Mouse (Mus musculus): ENCODE data around the gene Midn.
A peak's percentile ranks its signal among the peaks of the same experiment; 100 is the strongest.

The Midn gene

DNA sequence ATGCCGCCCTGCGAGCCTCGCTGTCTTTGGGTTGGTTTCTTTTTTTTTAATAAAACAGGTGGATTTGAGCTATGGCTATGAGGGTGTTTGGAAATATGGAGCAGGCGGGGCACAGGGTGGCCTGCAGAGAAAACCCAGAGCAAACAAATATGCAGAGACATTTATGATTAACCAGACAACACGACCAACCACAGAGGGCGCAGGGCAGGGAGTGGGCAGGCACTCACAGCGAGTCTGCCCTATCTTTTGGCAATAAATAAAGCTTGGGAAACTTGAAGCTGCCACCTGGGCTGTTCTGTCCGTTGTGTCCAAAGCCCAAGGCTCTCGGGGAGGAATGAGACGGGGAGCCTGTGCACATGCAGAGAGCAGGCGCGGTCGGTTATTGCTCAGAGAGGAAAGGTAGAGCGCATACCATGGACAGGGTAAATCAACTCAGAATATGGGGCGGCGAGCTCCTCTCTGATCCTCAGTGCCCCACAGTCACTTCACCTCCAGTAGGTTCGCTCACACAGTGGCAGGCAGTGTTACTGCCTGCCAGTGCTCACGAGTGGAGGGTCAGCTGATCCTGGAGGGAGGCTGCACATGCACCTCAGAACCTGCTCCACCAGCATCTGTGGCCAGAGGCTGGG lies 17.6 kb upstream of the Midn start:
- DNase-seq = no peak

DNA sequence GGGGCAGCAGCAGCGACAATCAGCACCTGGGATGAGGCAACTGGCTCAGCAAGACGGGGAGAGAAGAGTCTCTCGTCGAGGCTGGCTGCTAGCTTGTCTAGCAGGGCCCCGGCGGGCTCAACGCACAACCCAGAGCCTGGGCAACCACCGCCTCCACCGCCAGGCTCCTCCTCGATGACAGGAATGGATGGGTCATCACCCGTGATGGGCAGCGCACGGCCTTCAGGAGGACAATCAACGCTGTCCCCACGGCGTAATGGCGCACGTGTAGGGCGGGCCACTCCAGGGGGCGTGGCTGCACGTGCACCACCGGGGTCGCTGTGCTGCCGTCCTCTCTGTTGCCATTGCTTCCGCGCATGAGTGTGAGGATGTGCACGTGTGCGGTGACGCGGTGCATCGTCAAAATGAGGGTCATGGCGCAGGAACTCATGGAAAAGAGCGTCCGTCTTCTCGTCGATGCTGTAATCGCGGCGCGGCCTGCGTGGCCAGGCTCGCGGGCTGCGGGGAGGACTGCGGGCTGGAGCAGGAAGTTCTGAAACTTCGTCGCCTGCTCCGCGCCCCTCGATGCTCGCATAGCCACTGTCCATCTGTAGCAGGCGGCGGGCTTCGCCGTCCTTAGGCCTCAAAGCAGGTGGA lies 16.6 kb upstream of the Midn start:
- peak; percentile 71 for DNase-seq

DNA sequence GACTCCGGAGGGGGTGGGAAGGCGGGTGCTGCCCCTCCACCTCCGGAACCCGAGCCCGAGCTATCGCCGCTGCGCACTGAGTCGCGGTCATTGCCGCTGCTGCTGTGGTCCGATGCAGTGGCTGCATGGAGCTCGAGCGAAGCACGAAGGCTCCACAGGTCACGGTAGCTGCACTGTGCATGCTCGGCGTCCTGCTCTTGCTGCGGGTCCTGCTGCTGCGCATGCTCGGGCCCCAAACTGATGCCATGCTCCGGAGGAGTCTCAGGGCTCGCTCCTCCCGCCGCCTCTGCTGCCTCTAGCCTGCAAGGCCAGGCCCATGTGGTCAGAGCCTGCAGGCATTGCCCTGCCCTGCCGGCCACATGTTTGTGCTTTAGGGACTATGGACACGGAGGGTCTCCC lies 16.1 kb upstream of the Midn start:
- DNase-seq = peak; percentile 35

DNA sequence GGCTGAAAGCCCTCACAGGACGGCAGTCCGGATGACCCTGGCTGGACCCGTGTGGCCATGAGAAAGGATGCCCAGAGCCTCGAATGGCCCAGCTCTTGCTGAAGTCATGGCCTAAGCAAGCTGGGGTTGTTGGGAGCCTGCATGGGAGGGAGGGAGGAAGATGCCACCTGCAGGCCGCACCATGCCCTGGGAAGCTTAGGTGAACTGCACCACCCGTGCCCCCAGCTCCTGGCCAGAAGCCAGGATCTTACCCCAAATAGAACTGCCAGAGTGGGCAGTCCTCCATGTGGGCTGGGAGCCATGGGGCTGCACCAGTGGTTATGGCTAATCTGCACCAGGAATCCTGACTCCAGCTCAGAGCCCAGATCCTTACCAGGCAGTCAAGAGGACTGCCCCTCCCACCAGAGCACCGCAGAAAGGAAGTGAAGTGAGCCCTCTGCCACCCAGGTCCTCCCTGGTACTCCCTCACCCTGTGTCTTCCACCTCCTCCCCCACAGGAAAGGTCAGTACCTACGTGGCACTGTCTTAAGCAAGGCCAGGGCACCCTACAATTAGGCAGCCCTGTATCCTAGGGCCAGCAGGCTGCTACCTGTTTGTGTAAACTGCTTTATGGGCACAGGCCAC lies 14.7 kb upstream of the Midn start:
- DNase-seq = no peak

DNA sequence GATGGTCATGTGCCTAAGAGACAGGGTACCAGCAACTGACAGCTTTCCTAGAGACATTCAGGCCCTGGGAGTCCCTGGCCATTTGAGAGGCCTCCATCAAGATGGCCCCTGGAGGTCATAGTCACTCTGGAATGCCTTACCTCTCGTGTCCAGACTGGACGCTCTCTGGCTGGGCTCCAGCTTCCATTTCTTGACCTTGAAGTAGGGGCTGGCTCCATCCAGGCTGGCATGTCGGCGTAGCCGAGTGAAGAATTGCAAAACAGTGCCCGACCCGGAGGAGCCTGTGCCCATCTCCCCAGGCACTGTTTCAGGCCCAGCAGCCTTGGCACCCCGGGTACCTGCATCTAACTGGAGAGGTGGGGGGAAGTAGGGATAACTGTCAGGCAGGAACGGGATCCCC lies 13.7 kb upstream of the Midn start:
- no peak for DNase-seq

DNA sequence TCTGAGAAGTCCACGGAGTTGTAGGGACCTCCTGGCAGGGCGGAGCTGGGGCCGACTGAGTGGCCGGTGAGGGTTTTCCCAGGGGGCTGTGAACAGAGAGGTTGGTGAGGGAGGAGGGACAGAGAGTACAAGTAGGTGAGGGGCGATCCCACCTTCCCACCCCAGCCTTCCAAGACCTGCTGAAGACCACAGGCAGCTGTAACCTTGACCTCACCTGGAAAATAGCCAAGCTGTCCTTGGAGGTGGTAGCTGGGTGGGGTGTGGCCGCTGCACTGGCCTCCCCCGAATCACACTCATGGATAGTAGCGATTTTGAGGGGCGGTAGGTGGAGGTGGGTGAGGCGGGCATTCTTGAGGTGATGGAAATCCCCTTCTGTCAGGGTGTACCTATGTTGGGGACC lies 12.9 kb upstream of the Midn start:
- DNase-seq = no peak

DNA sequence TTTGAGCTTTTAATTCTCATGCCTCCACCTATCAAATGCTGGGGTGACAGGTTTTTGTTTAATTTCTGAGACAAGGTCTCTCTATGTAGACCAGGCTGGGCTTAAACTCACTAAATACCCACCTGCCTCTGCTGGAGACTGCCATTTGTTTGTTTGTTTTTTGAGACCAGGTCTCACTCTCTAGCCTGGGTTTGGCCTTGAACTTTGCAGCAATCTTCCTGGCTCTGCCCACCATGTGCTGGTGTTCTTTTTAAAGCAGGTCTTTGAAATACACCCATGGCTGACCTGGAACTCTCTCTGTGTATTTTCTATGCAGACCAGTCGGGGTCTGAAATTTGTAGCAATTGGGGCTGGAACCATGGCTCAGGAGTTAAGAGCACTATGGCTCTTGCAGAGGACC lies 12.4 kb upstream of the Midn start:
- no peak for DNase-seq

DNA sequence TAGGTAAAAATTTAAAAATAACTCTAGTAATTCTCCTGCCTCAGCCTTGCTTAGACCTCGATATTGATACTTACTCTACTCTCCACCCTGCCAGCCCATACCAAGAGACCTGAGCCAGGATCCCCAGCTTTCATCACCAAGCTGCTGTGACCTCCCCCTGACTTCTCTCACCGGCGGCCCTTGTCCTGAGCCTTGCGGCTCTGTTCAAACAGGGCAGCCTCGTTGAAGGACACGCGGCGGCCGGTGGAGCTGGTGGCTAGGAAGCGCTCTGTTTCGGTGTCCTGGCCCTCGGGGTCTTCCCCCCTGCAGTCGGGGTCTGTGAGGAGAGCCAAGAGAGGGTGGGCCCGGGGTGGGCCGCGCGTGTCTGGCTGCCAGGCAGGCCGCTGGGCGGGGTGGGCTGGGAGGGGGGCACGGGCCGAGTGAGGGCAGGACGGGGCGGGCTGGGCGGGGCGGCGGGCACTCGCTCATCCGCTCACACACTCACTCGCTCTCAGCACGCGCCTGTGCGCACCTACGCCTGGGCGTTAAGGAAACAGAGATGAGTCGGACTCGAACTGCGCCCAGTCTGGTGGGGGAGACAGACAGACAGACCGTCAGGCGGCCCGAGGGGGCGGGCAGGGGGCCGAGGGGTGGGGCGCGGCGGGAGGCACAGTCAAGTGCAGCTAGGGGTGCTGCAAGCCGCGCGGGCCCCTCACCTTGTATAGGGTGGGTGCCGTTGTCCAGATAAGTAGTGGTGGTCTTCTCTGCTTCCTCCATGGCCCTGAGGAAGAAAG lies 11.7 kb upstream of the Midn start:
- DNase-seq = peak; percentile 41

DNA sequence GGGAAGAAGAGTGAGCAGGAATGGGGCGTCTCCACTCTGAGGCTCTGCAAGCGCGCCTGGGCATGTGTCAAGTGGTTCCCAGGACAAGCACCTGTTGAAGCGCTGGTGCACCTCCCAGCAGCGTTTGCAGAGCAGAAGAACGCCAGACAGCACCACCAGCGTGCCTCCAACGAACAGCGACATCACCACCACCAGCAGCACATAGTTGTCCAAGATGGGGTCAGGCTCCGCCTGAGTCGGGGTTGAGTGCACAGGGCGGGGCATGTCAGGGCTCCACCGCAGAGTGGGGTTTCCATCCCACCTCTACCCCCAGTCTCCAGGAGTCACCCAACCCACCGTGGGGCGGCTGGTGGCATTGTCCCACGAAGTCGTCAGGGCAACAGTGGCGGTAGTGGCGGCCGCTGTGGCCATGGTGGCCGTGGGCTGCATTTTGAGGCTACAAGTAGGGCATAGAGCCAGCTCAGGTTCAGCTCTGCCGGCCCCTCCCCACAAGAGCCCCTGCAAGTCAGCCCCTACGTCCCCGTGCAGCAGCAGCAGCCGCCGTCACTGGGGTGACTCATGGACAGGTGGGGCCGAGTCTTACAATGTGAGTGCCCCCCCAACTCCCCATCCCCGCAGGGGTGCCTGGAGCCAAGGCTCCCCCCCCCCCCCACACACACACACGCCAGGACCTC lies 11.0 kb upstream of the Midn start:
- peak; percentile 69 for DNase-seq

DNA sequence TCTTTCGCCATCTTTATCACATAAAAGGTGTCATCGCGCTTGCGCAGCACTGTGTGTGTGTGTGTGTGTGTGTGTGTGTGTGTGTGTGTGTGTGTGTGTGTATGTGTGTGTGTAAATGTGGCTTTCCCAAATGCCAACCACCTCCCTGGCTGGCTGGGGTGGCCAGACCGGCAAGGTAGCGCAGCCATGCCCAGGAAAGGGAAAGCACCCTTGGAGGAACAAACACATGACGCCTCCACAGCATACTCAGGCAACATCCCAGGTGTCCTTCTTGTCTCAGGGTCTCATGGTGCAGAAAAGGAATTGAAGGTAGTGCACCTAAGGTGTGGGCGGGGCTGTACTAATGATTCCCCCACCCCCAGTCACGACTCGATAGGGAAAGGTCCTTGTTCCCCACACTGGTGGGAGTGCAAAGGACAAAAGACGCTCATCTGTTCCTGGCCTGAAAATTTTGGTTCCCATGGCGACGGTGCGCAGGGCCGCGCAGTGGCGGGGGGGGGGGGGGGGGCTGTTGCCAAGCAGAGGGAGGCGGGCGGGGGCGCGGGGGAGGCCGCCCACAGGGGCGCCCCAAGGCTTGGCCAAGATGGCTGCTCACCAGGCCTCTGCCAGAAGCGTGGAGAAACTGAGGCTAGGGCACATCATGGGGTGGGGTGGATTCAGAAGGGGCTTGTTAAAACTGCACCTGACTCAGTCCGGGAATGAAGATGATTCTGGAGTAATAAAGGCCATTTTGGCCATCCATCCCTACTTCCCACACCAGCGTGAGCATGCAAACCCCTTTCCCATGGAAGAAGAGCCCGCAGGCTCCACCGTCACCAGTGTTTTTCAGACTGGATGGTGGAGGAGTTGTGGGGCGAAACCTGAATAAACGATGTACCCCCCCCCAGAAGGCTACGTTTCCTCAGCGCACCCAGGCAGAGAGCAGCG lies 10.2 kb upstream of the Midn start:
- DNase-seq = peak; percentile 68

DNA sequence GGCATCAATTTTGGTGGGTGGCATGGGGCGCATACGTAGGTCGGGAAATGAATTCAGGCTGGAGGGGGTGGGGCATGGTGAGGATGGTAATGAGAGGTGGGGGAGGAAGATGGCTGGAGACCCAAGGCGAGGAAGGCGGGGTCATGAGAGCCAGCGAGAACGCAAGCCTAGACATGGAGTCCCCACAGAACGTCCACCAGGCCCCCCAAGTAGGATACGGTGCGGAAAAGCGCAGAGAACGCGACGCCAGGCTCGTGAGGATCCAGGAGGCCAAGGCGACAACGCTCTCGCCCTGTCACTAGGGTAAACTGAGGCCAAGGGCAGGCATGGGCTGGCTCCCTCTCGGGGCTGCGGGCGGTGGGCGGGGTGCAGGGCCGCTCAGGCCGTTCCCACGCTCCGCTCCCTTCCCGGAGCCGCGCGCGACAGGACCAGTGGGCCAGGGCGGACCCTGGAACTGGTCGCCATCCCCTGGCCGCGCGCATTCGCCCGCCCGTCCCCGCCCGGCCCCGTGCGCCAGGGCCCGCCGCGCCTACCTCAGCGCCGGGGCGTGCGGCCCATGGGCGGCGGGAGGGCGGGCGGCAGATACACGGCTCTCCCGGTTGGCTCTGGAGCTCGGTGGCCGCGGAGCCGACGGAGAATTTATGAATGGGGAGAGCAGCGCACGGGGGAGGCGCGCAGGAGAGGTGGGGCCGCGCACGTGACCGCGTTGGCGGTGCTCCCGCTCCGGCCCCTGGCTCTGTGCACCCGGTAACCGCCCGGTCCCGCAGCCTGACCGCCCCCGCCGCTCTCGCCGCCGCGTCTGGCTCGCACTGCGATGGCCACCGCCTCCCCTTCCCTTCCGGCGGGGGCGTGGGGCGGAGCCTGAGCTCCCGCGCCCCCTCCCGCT lies 9.3 kb upstream of the Midn start, which contains the start of gene Atp5d:
TSS of gene Atp5d (plus strand) at position 80 of the 886 bp plus-strand sequence.
- DNase-seq = peak; percentile 67

DNA sequence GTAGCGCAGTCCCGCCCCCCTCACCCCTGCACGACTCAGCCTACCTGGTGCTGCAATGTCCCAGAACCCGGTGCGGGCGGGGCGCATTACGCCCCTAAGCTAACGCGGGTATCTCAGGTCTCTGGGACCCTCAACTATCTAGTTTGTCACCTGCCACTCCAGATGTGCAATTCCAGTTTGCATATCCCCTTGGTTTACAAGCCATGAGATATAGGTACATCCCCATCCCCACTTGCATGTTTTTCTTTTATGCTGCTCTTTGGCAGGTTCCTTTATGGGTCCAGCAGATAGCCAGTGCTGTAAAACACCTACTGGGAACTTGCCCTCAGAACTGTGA lies 8.7 kb upstream of the Midn start:
- DNase-seq = no peak

DNA sequence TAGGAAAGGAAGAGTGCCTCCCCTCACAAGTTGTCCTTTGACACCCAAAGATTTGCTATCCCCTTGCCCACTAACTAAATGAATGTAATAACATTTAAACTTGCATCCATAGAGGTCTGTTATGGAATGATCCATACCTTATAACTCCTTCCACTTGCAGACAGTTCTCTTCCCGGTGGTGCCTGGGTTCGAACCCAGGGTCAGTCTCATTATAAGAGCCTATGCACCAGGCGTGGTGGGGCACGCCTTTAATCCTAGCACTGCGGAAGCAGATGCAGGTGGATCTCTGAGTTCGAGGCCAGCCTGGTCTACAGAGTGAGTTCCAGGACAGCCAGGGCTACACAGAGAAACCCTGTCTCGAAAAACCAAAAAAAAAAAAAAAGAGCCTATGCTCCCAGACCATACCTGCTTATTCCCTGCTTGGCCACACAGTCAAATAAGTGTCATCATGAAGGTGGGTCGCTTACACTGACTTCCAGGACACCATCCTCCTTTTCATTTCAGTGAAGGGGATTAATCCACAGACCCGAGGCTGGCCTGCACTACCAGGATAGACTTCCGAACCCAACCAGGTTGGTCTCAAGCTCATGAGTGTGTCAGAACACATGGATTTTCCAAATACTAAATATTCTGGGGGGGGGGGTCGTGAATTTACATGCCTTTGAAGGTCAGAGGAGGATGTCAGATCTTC lies 8.0 kb upstream of the Midn start:
- no peak for DNase-seq

DNA sequence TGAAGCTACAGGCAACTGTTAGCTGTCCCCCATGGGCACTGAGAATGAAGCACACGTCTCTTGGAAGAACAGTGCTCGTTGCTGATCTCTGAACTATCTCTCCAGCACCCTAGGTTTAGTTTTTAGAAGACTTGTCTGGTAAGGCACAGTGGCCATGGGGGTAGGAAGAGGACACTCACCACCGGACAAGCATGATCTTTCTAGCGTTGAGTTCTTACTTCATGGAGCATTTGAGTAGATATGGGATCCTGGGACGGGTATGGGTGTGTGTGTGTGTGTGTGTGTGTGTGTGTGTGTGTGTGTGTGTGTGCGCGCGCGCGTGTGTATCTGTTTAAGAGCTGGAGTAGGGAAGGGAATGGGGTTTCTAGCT lies 7.4 kb upstream of the Midn start, which contains the start of gene Cbarp:
TSS of gene Cbarp (minus strand) at position 170 of the 370 bp plus-strand sequence.
- DNase-seq = no peak

DNA sequence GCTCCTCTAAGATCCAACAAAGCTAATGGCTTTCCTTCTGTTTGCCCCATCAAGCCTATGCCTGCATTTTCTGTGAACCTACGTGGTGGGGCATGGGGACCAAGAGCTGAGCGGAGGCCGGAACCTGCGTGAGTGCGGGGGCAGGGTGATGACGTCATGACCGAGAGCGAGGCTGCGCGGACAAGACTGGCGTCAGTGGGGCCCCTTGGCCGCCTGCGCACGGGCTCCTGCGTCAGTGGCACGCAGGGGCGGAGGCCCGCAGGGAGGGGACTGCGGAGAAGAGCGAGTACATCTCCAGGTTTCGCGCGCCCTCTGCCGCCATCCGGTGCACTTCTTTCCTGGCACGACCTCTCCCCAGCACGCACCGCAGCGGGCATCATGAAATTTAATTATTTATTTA lies 6.8 kb upstream of the Midn start:
- peak; percentile 96 for DNase-seq

DNA sequence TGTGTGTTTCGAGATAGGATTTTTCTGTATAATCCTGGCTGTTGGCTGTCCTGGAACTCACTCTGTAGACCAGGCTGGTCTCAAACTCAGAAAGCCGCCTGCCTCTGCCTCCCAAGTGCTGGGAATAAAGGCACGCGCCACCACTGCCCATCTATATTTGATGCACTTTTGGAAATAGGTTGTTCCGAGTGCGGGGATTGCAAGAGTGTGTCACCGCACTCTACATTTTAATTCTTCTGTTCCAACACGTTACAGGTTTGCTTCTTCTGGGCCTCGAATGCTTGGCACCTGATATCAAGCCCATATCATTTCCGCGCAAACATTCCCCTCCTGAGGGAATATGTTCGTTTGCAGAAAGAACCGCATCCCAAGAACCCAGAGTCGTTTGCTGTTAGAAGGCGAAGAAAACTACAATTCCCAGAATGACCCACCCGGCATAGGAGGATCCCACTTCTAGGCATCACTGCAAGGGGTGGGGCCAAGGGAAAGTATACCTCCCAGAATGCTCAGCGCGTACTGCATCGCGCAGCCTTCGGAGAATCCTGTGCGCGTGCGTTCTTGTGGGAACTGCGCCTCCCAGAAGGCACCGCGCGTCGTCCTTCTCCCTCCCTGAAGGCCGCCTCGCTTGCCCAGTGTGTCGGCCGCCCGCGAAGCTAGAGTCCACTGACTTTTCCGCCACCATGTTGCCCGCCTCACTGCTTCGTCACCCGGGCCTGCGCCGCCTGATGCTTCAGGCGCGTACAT lies 6.1 kb upstream of the Midn start:
- DNase-seq = peak; percentile 100

DNA sequence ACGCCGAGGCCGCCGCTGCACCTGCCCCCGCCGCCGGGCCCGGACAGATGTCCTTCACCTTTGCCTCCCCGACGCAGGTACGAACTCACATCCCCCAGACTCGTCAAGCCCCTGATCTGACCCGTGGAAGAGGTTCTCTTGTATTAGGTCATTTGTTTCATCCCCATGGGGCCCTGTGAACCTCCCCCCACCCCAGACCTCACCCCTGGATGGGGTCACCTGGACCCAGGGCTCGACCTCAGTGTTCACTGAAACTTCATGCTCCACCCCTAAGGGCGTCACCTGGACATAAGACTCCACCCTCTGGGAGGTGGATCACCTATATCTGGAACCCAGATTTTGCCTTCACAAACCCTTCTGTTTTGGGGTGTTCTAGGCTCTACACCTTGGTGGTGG lies 5.5 kb upstream of the Midn start:
- DNase-seq = no peak

DNA sequence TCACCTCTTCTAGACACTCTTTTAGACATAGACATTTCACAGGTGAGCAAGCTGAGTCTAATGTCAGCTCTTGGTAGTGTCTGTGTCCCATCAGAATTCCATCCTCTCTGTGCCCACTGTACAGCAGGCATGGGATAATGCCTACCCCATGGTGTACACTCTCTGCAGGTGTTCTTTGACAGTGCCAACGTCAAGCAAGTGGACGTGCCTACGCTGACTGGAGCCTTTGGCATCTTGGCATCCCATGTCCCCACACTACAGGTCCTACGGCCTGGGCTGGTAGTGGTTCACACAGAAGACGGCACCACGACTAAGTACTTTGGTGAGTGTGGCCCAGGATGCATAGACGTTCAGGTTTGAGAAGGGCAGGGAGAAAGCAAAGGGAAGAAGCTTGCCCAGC lies 4.4 kb upstream of the Midn start:
- DNase-seq = no peak

DNA sequence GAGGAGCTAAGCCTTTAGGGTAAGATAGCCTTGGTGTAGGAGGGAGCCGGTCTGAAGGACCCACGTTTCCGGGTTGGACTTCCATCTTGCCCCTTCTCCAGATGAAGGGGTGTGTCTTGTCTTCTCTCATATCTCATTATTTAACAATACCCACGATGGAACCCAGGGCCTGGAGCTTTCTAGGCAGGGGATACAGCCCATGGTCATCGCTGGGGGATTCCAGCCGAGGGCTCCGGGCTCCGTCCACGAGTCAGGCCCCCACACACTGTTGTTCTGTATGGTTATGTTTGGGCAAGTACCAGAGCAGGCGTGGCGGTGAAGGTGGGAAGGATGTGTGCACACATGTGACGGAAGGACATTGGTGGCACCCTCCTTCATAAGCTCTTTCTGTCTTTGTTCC lies 3.9 kb upstream of the Midn start:
- no peak for DNase-seq

Measured in retina, postnatal 1 day (tissue).